Mouse (Mus musculus): Measurements from ENCODE around the gene Zfp292. TPM values are rescaled to one million over a fixed set of nuclear protein-coding genes. Genes with fewer than 3 reads are reported as not detected.
"Not testable (repeated sequence)": the region's sequence is repeated elsewhere in the genome, so short reads cannot be mapped to it uniquely, and the experiment has no call there.

Gene Zfp292
- 36.7 and 37.4 TPM in 2 replicates for polyA plus RNA-seq (2015; fragmentation: Nextera tagmentation; extraction: Ambion mirVana)

- no peaks in the 10 kb centered on the region for H3K9me3 ChIP-seq
- H3K36me3 ChIP-seq: no peaks in the 10 kb centered on the region
- peaks cover 34% of the 10 kb centered on the region for H3K4me1 ChIP-seq
- peak within 1 kb of the TSS; percentile 99 for H3K27ac ChIP-seq (replicated peaks)
- under 1% methylated on average over 44 of the region's 44 CpGs for WGBS
- peak within 1 kb of the TSS; percentile 99 for H3K9ac ChIP-seq (replicated peaks)
- no peaks in the 10 kb centered on the region for H3K27me3 ChIP-seq
- ATAC-seq (replicated peaks): peak; percentile 93
- peak within 1 kb of the TSS; percentile 61 for H3K4me2 ChIP-seq (replicated peaks)
- peak within 1 kb of the TSS; percentile 90 for H3K4me3 ChIP-seq
Measured at GRCm38 (mm10) chr4:34882818-34883217, at the start of gene Zfp292. TSS of gene Zfp292 (minus strand) at chr4:34882960.

GRCm38 (mm10) chr4:34928386-34928785 is 45.6 kb upstream of the Zfp292 start:
- not testable (repeated sequence) for H3K4me3 ChIP-seq; H3K9ac ChIP-seq (replicated peaks); H3K9me3 ChIP-seq; H3K27ac ChIP-seq (replicated peaks); H3K27me3 ChIP-seq; H3K36me3 ChIP-seq; H3K4me1 ChIP-seq; ATAC-seq (replicated peaks); H3K4me2 ChIP-seq (replicated peaks)
- WGBS: 84% methylated on average over 7 of the region's 7 CpGs

GRCm38 (mm10) chr4:34922177-34922870 is 39.6 kb upstream of the Zfp292 start:
- Histone ChIP-seq H3K4me2 (replicated peaks) (no peak overlapping the region), H3K4me1 (peaks cover 4% of the 10 kb centered on the region), H3K9me3 (no peaks in the 10 kb centered on the region), H3K4me3 (no peak overlapping the region), H3K27ac (replicated peaks) (no peak overlapping the region), H3K9ac (replicated peaks) (no peak overlapping the region), H3K27me3 (no peaks in the 10 kb centered on the region), H3K36me3 (no peaks in the 10 kb centered on the region)
- peak; percentile 79 for ATAC-seq (replicated peaks)
- 68% methylated on average over 6 of the region's 6 CpGs for WGBS

DNA sequence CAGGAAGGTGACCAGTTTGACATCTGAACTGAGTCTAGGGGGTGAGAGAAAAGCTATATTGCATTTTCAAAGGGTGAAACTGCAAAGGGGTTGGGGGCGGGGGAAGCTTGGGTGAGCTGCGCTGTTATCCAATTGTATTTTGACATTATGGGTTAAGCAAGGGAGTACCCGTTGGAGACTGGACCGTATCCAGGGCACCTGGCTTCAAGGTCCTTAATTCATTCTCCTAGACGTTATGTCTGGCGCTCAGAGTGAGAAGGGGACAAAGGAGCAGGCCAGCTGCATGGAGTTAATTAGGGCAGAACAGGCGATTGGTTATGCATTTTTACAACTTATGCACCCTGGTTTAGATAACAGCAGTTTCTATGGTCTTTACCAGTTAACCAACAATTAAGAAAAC is 34.6 kb upstream of the Zfp292 start:
- Histone ChIP-seq H3K4me2 (replicated peaks) (no peak overlapping the region), H3K9me3 (no peaks in the 10 kb centered on the region), H3K4me1 (peaks cover 4% of the 10 kb centered on the region), H3K4me3 (no peak overlapping the region), H3K27ac (replicated peaks) (no peak overlapping the region), H3K36me3 (no peaks in the 10 kb centered on the region), H3K9ac (replicated peaks) (no peak overlapping the region), H3K27me3 (no peaks in the 10 kb centered on the region)
- peak; percentile 35 for ATAC-seq (replicated peaks)
- 22% methylated on average over 7 of the region's 7 CpGs for WGBS

DNA sequence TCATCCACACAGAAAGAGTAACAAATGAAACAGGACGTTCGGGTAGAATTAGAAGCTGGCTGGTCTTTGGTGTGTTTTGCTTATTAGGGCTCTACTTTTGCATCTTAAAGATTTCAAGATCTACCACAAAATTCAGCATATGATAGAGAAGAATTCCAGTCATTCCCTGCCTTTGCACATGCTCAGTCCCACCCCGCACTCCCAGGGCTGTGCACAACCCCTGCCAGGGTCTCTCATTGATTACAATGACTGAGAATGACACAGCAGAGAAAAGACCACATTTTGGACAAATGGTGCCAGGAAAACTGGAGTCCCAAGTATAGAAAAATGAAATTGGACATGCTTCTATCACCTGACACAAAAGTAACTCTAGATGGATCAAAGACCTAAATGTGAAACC is 29.4 kb upstream of the Zfp292 start:
- H3K27ac ChIP-seq (replicated peaks): no peak overlapping the region
- no peaks in the 10 kb centered on the region for H3K9me3 ChIP-seq
- WGBS: 92% methylated on average over 3 of the region's 3 CpGs

DNA sequence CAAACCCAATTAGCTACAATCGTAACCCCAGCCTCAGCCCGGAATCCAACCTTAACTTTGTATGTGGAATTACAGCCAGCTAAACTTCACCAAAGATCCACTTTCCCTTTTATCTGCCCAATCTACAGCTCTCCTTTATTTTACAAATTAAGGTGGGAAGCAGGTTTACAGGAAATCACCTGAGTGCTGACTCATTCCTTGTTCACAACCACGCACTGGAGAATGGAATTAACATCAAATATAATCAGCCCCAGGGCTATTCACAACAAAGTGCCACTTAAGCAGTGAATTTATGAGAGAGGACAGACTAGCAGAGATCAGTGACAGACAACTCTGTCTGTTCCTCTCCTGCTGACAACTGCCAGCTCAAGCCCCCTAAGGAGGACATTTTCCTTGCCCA is 28.6 kb upstream of the Zfp292 start:
- H3K4me3 ChIP-seq: no peak overlapping the region
- H3K36me3 ChIP-seq: no peaks in the 10 kb centered on the region
- no peak overlapping the region for H3K4me2 ChIP-seq (replicated peaks)
- no peaks in the 10 kb centered on the region for H3K4me1 ChIP-seq
- H3K9me3 ChIP-seq: no peaks in the 10 kb centered on the region
- no peaks in the 10 kb centered on the region for H3K27me3 ChIP-seq
- H3K27ac ChIP-seq (replicated peaks): no peak overlapping the region
- no peak overlapping the region for H3K9ac ChIP-seq (replicated peaks)
- ATAC-seq (replicated peaks): no peak
- WGBS: 70% methylated on average over 3 of the region's 3 CpGs

More for the DNA sequence above, 29.4 kb upstream of the Zfp292 start:
- H3K9ac ChIP-seq (replicated peaks): no peak overlapping the region
- H3K36me3 ChIP-seq: no peaks in the 10 kb centered on the region
- H3K4me2 ChIP-seq (replicated peaks): no peak overlapping the region
- no peak overlapping the region for H3K4me3 ChIP-seq
- H3K27me3 ChIP-seq: no peaks in the 10 kb centered on the region
- no peaks in the 10 kb centered on the region for H3K4me1 ChIP-seq
- no peak for ATAC-seq (replicated peaks)

DNA sequence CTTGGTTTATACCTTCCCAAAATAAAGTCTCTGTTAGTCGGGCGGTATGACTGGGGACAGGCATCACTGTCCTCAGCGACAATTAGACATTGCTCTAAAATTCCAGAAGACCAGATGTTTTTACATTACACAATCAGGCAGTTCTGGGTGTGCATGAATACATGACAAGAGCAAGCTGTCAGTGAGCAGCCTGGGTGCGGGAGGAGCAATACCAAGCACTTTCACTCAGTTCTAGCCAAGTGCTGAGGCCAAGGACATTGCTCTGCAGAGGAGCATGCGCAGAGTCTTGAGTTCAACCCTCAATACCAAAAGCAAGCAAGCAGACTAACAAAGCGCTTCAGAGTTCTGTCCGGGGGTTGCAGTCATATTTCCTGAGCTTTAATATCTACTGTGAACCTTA is 25.4 kb upstream of the Zfp292 start:
- H3K9me3 ChIP-seq: no peaks in the 10 kb centered on the region
- H3K36me3 ChIP-seq: no peaks in the 10 kb centered on the region
- no peaks in the 10 kb centered on the region for H3K27me3 ChIP-seq
- no peak for ATAC-seq (replicated peaks)
- H3K4me2 ChIP-seq (replicated peaks): no peak overlapping the region
- no peak overlapping the region for H3K27ac ChIP-seq (replicated peaks)
- H3K9ac ChIP-seq (replicated peaks): no peak overlapping the region
- 96% methylated on average over 7 of the region's 7 CpGs for WGBS
- H3K4me1 ChIP-seq: no peaks in the 10 kb centered on the region
- H3K4me3 ChIP-seq: no peak overlapping the region

DNA sequence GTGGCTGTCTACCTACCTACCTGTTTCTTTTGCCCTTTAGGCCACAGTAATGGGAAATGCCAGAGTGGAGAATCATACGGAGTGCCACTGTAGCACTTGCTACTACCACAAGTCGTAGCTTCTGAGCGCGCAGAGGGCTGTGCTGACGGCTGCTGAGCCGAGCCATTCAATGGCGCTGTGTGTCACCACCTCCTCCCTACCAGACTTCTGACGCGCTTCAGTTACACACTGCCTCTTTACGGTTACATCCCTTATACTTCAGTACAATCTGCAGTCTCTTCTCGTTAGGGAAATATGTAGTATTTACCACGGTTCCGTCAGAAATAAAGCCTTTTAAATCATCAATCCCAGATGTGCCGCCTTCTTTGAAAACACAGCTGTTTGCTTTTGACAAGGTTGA is 24.3 kb upstream of the Zfp292 start:
- Histone ChIP-seq H3K9ac (replicated peaks) (no peak overlapping the region), H3K4me2 (replicated peaks) (no peak overlapping the region), H3K4me3 (no peak overlapping the region), H3K27me3 (no peaks in the 10 kb centered on the region), H3K4me1 (no peaks in the 10 kb centered on the region), H3K27ac (replicated peaks) (no peak overlapping the region), H3K36me3 (no peaks in the 10 kb centered on the region), H3K9me3 (no peaks in the 10 kb centered on the region)
- ATAC-seq (replicated peaks): no peak
- WGBS: 37% methylated on average over 14 of the region's 14 CpGs

DNA sequence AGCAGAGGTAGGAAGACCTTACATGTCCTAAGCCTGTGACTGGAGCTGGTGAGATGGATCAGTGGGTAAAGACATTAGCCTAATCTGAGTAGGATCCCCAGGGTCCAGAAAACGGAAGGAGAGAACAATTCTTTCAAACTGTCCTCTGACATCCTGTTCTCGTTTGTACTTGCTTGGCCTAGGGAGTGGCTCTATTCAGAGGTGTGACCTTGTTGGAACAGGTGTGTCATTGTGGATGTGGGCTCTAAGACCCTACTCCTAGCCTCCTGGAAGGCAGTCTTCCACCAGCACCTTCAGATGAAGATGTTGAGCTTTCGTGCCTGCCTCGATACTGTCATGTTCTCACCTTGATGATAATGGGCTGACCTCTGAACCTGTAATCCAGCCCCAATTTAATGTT is 23.4 kb upstream of the Zfp292 start:
- Histone ChIP-seq H3K27me3 (no peaks in the 10 kb centered on the region), H3K4me1 (no peaks in the 10 kb centered on the region), H3K36me3 (no peaks in the 10 kb centered on the region), H3K4me3 (no peak overlapping the region), H3K9ac (replicated peaks) (no peak overlapping the region), H3K27ac (replicated peaks) (no peak overlapping the region), H3K4me2 (replicated peaks) (no peak overlapping the region), H3K9me3 (no peaks in the 10 kb centered on the region)
- ATAC-seq (replicated peaks): no peak
- WGBS: 76% methylated on average over 4 of the region's 4 CpGs

DNA sequence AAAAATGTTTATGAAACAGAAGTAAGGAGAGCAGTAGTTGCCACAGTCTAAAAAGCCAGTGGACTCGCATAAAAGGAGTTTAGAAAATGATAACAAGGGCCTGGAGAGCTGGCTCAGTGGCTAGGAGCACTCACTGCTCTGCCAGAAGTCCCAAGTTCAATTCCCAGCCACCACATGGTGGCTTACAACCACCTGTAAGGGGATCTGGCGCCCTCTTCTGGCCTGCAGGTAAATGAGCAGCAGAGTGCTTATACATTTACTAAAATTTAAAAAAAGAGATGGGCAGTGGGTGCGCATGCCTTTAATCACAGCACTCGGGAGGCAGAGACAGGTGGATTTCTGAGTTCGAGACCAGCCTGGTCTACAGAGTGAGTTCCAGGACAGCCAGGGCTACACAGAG is 22.6 kb upstream of the Zfp292 start:
- Histone ChIP-seq H3K36me3 (no peaks in the 10 kb centered on the region), H3K9me3 (no peaks in the 10 kb centered on the region), H3K27me3 (no peaks in the 10 kb centered on the region), H3K4me2 (replicated peaks) (no peak overlapping the region), H3K4me3 (no peak overlapping the region), H3K27ac (replicated peaks) (no peak overlapping the region), H3K9ac (replicated peaks) (no peak overlapping the region), H3K4me1 (no peaks in the 10 kb centered on the region)
- WGBS: 63% methylated on average over 5 of the region's 5 CpGs
- ATAC-seq (replicated peaks): no peak

- 88% methylated on average over 3 of the region's 3 CpGs for WGBS
- ATAC-seq (replicated peaks): not testable (repeated sequence)
Measured at GRCm38 (mm10) chr4:34901582-34901981, 18.8 kb upstream of the Zfp292 start.

GRCm38 (mm10) chr4:34901166-34901565 is 18.4 kb upstream of the Zfp292 start:
- Histone ChIP-seq H3K27me3 (no peaks in the 10 kb centered on the region), H3K4me1 (no peaks in the 10 kb centered on the region), H3K9ac (replicated peaks) (no peak overlapping the region), H3K4me3 (no peak overlapping the region), H3K27ac (replicated peaks) (no peak overlapping the region), H3K4me2 (replicated peaks) (no peak overlapping the region), H3K36me3 (no peaks in the 10 kb centered on the region), H3K9me3 (no peaks in the 10 kb centered on the region)
- 79% methylated on average over 4 of the region's 4 CpGs for WGBS
- no peak for ATAC-seq (replicated peaks)

More at GRCm38 (mm10) chr4:34901582-34901981, 18.8 kb upstream of the Zfp292 start:
- not testable (repeated sequence) for H3K27ac ChIP-seq (replicated peaks); H3K4me1 ChIP-seq; H3K4me3 ChIP-seq; H3K36me3 ChIP-seq; H3K27me3 ChIP-seq; H3K9me3 ChIP-seq; H3K4me2 ChIP-seq (replicated peaks); H3K9ac ChIP-seq (replicated peaks)

DNA sequence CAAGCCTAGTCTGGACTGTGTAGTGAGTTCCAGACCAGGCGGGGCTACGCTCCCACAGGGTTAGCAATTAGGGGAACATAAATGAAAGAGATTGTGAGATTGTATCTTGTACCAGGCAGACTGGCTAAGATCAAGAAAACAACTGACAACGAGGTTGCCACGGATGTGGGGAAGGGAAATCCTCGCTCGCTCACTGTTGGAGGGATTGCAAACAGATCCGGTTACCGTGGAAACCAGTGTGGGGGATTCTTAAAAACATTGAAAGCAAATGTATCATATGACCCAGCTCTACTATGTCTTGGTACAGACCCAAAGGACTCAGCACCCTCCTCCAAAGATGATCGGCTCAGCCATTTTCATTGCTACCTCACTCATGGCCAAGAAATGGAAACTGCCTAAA is 17.4 kb upstream of the Zfp292 start:
- 52% methylated on average over 9 of the region's 9 CpGs for WGBS
- H3K4me2 ChIP-seq (replicated peaks): no peak overlapping the region
- ATAC-seq (replicated peaks): peak; percentile 55; the same call in 1 of the 2 replicates

More for the DNA sequence above, 17.4 kb upstream of the Zfp292 start:
- no peaks in the 10 kb centered on the region for H3K27me3 ChIP-seq
- H3K9ac ChIP-seq (replicated peaks): no peak overlapping the region
- no peak overlapping the region for H3K27ac ChIP-seq (replicated peaks)
- H3K9me3 ChIP-seq: no peaks in the 10 kb centered on the region
- H3K36me3 ChIP-seq: no peaks in the 10 kb centered on the region
- no peak overlapping the region for H3K4me3 ChIP-seq
- H3K4me1 ChIP-seq: no peaks in the 10 kb centered on the region
